Mouse (Mus musculus) lung, embryonic 15.5 days (tissue): ENCODE data around the gene Chpt1. TPM values are rescaled to one million over a fixed set of nuclear protein-coding genes. Genes with fewer than 3 reads are reported as not detected.
A peak's percentile ranks its signal among the peaks of the same experiment; 100 is the strongest.

Experiments used
- ATAC-seq: fragments of 200-750 bp; cut with Nextera tagmentation; 2 replicates; pipeline ENCODE4 v1.8.0; 2017; ENCODE audit warnings: moderate number of reproducible peaks, borderline replicate concordance; ENCODE audit not compliant: low FRiP score, low TSS enrichment; ENCODE audit errors: extremely low read depth
- H3K27ac ChIP-seq: fragments of 300-500 bp; sonication (generic); 2 replicates; pipeline ENCODE4 v1.5.1; 2015; ENCODE audit warnings: moderate library complexity, mild to moderate bottlenecking, inconsistent platforms
- H3K27me3 ChIP-seq: fragments of 300-500 bp; sonication (generic); 2 replicates; pipeline ENCODE4 v1.6.1; 2015; ENCODE audit warnings: inconsistent platforms
- H3K36me3 ChIP-seq: fragments of 300-500 bp; sonication (generic); 2 replicates; pipeline ENCODE4 v1.6.1; 2015; ENCODE audit warnings: inconsistent platforms
- H3K4me1 ChIP-seq: fragments of 300-500 bp; sonication (generic); 2 replicates; pipeline ENCODE4 v1.6.1; 2015; ENCODE audit warnings: inconsistent platforms
- H3K4me2 ChIP-seq: fragments of 300-500 bp; sonication (generic); 2 replicates; pipeline ENCODE4 v1.6.1; 2015; ENCODE audit warnings: inconsistent platforms, mild to moderate bottlenecking, moderate library complexity
- H3K4me3 ChIP-seq: fragments of 300-500 bp; sonication (generic); 2 replicates; pipeline ENCODE4 v1.5.1; 2015; ENCODE audit warnings: mild to moderate bottlenecking, inconsistent platforms
- H3K9ac ChIP-seq: fragments of 300-500 bp; sonication (generic); 2 replicates; pipeline ENCODE4 v1.6.1; 2015; ENCODE audit warnings: inconsistent platforms
- H3K9me3 ChIP-seq: fragments of 300-500 bp; sonication (generic); 2 replicates; pipeline ENCODE4 v1.6.1; 2016; ENCODE audit warnings: inconsistent platforms
- WGBS: fragments of 180-500 bp; shearing (Covaris S2); methylation state at CpG from one replicate; pipeline ENCODE4 v1.1.7; 2015; 5-methylcytosine and 5-hydroxymethylcytosine counted together
- polyA plus RNA-seq: library from polyadenylated mRNA; unstranded; fragments of >200 nt; fragmentation: Nextera tagmentation; extraction: Ambion mirVana; gene quantifications from 2 replicates; pipeline ENCODE4 v1.2.1, GENCODE M21; 2015

The Chpt1 gene
- polyA plus RNA-seq, 1 experiment from 2014 or later: 44.4 TPM

DNA sequence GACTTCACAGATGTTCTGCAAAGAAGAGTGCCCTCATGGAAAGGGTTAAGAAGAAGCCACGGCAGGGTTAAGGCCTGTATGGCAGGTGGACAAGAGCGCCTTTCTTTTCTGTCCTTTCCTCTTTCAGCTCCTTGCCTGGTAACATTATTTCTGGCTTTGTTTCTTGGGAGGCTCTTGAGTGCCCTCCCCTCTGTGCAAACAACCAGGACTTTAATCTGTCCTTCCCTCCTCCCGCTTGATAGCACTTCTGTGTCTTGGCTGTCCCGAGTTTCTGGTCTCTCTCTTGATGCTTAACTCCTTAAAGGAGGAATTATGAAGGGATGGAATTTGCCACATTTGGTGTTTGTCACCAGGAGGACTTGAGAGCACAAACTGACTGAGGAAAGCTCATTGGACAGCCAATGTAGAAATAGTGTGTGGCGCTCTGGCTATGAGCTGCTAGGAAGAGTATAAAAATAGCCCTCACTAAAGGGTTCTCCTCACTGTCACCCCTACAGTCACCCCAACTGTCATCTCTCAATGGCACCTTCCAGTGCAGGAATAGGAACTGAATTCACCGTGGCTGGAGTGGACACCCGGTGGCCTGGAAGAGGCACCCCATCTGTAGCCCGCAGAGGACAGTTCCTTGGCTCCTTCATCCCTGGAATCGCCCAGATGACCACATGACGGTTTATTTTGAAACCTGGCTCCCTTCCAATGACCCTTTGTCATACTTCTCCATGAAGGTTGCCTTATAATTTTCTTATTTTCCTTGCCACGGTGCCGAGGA is 6.8 kb upstream of the Chpt1 start:
- Histone ChIP-seq H3K36me3 (no peaks in the 10 kb centered on the region), H3K27me3 (no peaks in the 10 kb centered on the region), H3K4me1 (peaks cover 8% of the 10 kb centered on the region), H3K4me3 (no peak overlapping the region), H3K9ac (no peak overlapping the region), H3K9me3 (no peaks in the 10 kb centered on the region), H3K27ac (no peak overlapping the region), H3K4me2 (no peak overlapping the region)
- ATAC-seq: peak; percentile 82; the same call in 1 of the 2 replicates
- 31% methylated on average over 12 of the region's 12 CpGs for WGBS

DNA sequence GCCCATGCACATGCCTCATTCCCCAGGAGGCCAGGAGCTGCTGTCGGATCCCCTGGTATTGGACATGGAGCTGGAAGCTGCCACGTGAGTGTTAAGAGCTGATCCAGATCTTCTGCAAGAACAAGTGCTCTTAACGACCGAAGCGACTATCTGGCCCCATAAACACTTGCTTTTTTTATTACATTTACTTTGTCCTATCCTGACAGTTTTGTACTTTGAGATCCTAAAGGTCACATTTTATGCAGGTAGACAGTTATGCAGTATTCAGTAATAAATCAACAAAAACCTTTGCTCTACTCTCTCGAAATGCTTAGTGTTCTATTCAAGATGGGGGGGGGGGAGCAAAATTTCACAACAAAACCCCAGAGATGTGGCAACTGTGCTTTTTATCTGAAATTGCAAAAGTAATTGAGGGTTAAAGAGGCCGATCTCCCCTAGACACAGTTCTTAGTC is 3.8 kb upstream of the Chpt1 start:
- WGBS: 72% methylated on average over 7 of the region's 7 CpGs
- no peaks in the 10 kb centered on the region for H3K36me3 ChIP-seq
- H3K4me1 ChIP-seq: peaks cover 20% of the 10 kb centered on the region
- no peak for ATAC-seq
- no peaks in the 10 kb centered on the region for H3K9me3 ChIP-seq
- H3K27me3 ChIP-seq: no peaks in the 10 kb centered on the region
- H3K27ac ChIP-seq: no peak overlapping the region
- no peak overlapping the region for H3K9ac ChIP-seq
- no peak overlapping the region for H3K4me3 ChIP-seq
- H3K4me2 ChIP-seq: no peak overlapping the region

DNA sequence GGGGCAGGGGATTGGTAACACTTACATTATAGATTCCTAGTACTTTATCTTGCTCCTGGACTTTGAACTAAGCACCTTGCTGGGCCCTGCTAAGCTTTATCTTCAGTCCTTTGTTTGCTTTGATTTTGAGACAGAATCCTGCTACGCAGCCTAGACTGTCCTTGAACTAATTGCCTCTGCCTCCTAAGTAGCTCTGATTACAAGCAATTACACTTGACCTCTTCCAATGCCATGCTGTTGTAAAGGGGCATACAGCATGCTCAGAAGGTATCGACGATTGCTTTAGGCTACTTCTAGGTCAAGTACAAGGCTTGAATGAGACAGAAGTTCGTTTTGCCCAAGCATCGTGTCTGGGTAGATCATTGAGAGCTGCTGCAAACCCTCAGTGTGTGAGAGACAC is 1.4 kb upstream of the Chpt1 start:
- Histone ChIP-seq H3K27me3 (no peaks in the 10 kb centered on the region), H3K4me3 (no peak overlapping the region), H3K9me3 (no peaks in the 10 kb centered on the region), H3K36me3 (no peaks in the 10 kb centered on the region), H3K27ac (no peak overlapping the region), H3K4me1 (peaks cover 35% of the 10 kb centered on the region), H3K9ac (no peak overlapping the region), H3K4me2 (no peak overlapping the region)
- 44% methylated on average over 5 of the region's 5 CpGs for WGBS
- no peak for ATAC-seq

DNA sequence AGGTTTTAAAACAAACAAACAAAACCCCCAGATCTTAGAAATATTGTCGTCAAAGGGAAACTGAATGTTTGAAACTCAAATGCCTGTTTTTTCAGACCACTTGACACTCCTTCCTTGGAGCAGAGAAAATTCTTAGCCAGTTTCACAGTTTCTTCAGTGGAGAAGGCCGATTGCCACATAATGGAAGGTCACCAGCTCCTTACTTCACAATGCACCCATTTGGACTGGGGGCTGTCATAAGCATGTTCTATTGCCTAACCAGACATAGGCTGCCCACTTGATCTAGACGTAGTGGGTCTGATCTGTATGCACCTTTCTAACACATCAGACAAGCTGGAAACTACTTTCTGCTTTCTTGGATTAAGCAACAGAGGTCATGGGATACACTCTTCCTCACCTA is 608 bp upstream of the Chpt1 start:
- peak overlapping the region; percentile 76 for H3K27ac ChIP-seq
- H3K9ac ChIP-seq: no peak overlapping the region
- H3K27me3 ChIP-seq: no peaks in the 10 kb centered on the region
- peak overlapping the region; percentile 67 for H3K4me3 ChIP-seq
- H3K4me2 ChIP-seq: peak overlapping the region; percentile 86
- peaks cover 36% of the 10 kb centered on the region for H3K4me1 ChIP-seq
- no peaks in the 10 kb centered on the region for H3K36me3 ChIP-seq
- no peak for ATAC-seq
- H3K9me3 ChIP-seq: no peaks in the 10 kb centered on the region
- 33% methylated on average over 3 of the region's 3 CpGs for whole genome bisulfite sequencing

DNA sequence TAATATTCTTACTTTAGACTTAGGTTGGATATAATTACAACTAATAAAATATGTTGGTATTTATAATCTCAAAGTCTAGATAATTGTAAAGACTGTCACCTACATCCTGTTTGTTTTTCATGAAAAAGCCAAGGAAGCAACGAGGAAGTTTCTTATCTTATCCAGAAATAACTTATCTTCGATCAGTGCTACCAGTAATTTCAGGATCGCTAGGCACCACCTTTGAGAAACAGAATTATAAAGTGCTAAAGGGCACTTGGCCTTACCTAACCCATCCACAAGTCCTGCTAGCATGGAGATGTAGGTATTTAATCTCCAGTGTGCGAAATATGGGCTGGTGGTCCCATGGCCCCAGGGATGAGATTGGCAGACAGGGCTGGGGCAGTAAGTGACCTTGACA is 954 bp downstream of the Chpt1 start:
- Histone ChIP-seq H3K27ac (no peak overlapping the region), H3K4me1 (peaks cover 36% of the 10 kb centered on the region), H3K4me2 (peak overlapping the region; percentile 86), H3K9ac (peak overlapping the region; percentile 82), H3K36me3 (no peaks in the 10 kb centered on the region), H3K27me3 (no peaks in the 10 kb centered on the region), H3K9me3 (no peaks in the 10 kb centered on the region), H3K4me3 (peak overlapping the region; percentile 67)
- 27% methylated on average over 4 of the region's 4 CpGs for WGBS
- no peak for ATAC-seq

DNA sequence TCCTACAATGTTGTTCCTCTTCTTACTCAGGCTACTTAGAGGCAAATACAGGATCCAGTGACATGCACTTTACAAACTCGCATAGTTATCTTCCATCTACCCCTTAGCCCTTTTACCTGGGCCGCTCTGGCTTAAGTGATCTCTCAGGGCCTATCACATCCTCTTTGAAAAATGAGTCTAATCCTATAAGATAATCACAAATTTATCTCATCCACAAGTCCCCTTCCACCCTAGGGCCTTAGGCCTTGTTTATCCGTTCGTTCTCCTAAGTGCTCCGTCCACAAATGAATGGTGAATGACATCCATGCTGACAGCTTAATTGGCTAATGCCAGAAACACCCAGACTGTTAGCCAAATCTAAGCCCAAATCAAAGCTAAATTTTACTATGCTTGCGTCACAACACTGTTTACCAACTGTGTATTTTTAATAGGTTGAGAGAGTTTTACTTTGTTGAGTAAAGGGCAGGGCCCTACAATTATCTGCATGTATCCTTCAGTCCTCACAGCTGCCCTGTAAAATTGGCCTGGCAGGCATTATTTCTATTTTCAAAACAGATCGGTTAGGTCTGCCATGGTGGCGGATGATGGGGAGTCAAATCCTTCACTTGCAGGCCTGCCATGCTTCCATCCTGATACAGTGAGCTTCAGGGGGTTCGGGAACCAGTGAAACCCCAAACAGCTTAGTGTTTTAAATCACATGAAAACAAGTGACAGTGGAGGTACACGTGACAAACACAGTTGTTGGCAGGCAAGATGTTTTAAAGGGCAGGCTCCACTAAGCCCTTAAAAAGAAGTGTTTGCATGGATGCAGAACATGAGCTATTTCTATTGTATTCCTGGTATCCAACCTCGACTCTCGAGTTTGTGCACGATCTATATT is 1.7 kb downstream of the Chpt1 start:
- H3K9me3 ChIP-seq: no peaks in the 10 kb centered on the region
- ATAC-seq: no peak
- no peaks in the 10 kb centered on the region for H3K36me3 ChIP-seq
- no peaks in the 10 kb centered on the region for H3K27me3 ChIP-seq
- H3K4me1 ChIP-seq: peaks cover 36% of the 10 kb centered on the region
- 56% methylated on average over 13 of the region's 13 CpGs for WGBS
- H3K9ac ChIP-seq: no peak overlapping the region
- peak overlapping the region; percentile 86 for H3K4me2 ChIP-seq
- no peak overlapping the region for H3K4me3 ChIP-seq
- H3K27ac ChIP-seq: no peak overlapping the region

DNA sequence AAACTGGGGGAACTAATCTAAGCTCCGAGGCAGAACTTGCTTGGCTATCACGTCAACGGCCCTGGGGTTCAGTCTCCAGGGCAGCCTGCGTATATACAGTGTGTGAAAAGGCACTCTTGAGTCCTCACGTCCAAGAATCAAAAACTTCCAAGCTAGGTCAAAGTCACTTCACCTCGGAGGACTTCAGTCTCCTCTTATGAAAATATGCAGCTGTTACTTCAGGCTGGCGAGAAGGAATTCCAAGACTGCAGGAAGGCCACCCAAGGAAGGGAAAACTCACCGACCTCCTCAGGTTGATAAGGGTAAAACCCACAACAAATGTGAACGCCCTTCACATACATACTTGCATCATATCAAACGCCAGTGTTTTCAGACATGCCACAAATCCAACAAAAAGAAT is 2.5 kb downstream of the Chpt1 start:
- Histone ChIP-seq H3K9ac (no peak overlapping the region), H3K4me1 (peaks cover 36% of the 10 kb centered on the region), H3K27ac (peak overlapping the region; percentile 40; the same call in 1 of the 2 replicates)

DNA sequence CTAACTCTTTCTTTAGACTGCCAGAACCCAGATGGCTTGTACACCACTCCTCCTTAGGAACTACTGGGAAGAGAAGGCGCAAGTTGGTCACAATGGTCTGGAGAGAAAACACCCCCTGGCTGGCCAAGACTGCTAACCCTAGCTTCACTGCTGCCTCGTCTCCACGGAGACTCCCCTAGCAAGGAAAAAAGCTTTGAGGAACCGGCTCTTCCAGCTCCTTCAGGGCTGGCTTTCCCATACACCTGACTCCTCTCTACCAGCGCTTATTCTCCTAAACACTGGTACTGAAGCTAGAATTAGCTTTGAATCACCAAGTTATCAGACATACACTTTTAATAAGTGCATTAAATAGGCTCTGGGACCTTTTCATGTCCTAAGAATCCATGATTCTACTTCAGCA is 3.9 kb downstream of the Chpt1 start:
- H3K9me3 ChIP-seq: no peaks in the 10 kb centered on the region
- peaks cover 36% of the 10 kb centered on the region for H3K4me1 ChIP-seq
- H3K27ac ChIP-seq: no peak overlapping the region
- no peak overlapping the region for H3K4me3 ChIP-seq
- H3K4me2 ChIP-seq: no peak overlapping the region; the same call in 1 of the 2 replicates
- no peak overlapping the region for H3K9ac ChIP-seq
- H3K27me3 ChIP-seq: no peaks in the 10 kb centered on the region
- H3K36me3 ChIP-seq: no peaks in the 10 kb centered on the region
- WGBS: 62% methylated on average over 5 of the region's 5 CpGs
- no peak for ATAC-seq

More for the DNA sequence above, 2.5 kb downstream of the Chpt1 start:
- no peaks in the 10 kb centered on the region for H3K36me3 ChIP-seq
- peak overlapping the region; percentile 86; the same call in 1 of the 2 replicates for H3K4me2 ChIP-seq
- no peak for ATAC-seq
- H3K9me3 ChIP-seq: no peaks in the 10 kb centered on the region
- no peak overlapping the region for H3K4me3 ChIP-seq
- no peaks in the 10 kb centered on the region for H3K27me3 ChIP-seq
- 31% methylated on average over 10 of the region's 10 CpGs for WGBS

DNA sequence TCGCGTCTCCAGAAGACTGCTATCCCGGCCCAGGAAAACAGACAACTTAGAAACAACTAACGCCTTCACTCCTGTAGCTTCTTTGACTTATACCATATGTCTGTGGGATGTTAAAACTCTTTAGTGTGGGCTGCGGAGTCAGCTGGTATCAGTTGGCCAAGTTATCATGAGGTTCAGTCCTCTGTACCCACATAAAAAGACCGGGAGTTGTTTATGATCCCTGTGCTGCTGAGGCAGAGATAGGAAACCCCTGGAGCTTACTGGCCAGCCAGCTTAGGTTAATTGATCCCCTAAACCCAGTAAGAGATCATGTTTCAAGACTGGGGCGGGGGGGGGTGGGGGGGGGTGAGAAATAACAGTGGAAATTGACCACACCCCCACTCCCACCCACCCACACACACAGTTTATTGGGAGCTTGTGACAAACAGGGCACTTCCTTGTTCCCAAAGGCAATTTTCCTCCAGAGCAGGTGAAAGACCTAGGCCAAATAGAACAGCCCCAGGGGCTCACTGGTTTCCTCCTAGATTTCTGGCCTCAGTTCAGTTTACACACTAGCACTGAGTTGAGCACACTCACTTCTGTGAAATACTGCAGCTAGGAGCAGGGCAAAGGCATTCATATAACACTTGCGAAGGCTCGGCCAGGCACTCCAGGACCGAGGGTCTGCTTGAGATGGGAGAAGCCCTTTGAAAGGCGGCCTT is 6.9 kb downstream of the Chpt1 start:
- no peaks in the 10 kb centered on the region for H3K27me3 ChIP-seq
- H3K27ac ChIP-seq: no peak overlapping the region
- no peak overlapping the region for H3K4me2 ChIP-seq
- H3K36me3 ChIP-seq: no peaks in the 10 kb centered on the region
- 70% methylated on average over 11 of the region's 11 CpGs for WGBS
- no peak for ATAC-seq
- H3K9ac ChIP-seq: no peak overlapping the region
- H3K4me3 ChIP-seq: no peak overlapping the region
- H3K4me1 ChIP-seq: peaks cover 20% of the 10 kb centered on the region
- no peaks in the 10 kb centered on the region for H3K9me3 ChIP-seq

DNA sequence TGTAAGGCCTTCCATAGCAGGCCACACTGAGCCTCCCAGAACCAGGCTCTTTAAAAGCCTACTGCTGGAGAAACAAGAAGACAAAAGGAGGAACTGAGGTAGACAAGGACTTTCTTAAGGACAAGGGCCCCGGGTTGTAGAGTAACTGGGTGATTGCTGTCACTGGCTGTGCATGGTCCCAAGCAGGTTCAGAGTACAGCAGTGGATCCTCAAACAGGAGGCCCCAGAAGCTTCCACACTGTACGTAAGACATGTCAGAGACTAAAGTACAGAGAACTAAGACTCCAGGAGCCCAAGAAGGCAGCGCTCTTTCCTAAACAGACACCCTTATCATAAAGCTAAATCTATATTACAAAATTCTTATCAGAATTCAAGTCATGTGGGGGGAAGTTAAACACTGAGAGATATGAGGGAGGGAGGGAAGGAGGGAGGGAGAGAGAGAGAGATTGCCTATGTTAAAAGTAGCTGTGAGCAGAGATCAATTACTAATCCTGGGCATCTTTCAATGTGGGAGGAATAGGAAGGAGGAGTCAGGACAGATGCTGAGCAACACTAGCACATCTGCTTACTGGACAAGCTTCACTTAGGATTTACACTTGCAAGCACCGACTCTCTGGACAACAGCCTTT is 8.8 kb downstream of the Chpt1 start:
- ATAC-seq: no peak
- Histone ChIP-seq H3K9ac (no peak overlapping the region), H3K4me1 (0 out of 2 replicates have a peak, but pooled peaks cover under 1% of the 10 kb centered on the region), H3K4me3 (no peak overlapping the region), H3K4me2 (no peak overlapping the region), H3K36me3 (no peaks in the 10 kb centered on the region), H3K27ac (no peak overlapping the region), H3K27me3 (no peaks in the 10 kb centered on the region), H3K9me3 (no peaks in the 10 kb centered on the region)
- 69% methylated on average over 4 of the region's 4 CpGs for WGBS

DNA sequence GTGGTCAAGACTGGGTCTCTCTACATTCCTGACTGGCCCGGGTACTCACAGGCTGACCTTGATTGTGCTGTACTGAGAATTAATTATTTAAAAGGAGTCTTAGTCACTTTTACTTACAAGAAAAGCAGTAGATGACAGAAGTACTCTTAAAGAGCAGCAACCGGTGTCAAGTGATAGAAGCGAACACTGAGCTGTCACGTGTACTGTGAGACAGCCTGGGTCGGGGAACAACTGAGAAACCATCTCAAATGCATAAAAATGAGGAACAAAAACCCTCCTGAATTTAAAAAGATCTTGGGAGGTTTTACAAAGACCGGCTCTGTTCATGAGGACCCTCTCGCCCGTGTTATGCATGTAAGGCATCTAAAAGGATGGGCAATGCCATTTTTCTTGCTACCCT is 11.2 kb downstream of the Chpt1 start:
- Histone ChIP-seq H3K4me3 (no peak overlapping the region), H3K36me3 (no peaks in the 10 kb centered on the region), H3K9ac (no peak overlapping the region), H3K27me3 (no peaks in the 10 kb centered on the region), H3K4me2 (no peak overlapping the region), H3K9me3 (no peaks in the 10 kb centered on the region), H3K27ac (no peak overlapping the region), H3K4me1 (no peaks in the 10 kb centered on the region)
- no peak for ATAC-seq
- WGBS: 74% methylated on average over 8 of the region's 8 CpGs
